Mouse (Mus musculus): ENCODE measurements around the gene Hdac10.
A peak's percentile ranks its signal among the peaks of the same experiment; 100 is the strongest.

The Hdac10 gene

GRCm38 (mm10) chr15:89124312-89124711 lies 4.2 kb downstream of the Hdac10 start:
- no peak for DNase-seq (ENCODE audit: low spot score)

GRCm38 (mm10) chr15:89123595-89123994 lies 4.9 kb downstream of the Hdac10 start:
- no peak for DNase-seq (ENCODE audit: low spot score)

DNA sequence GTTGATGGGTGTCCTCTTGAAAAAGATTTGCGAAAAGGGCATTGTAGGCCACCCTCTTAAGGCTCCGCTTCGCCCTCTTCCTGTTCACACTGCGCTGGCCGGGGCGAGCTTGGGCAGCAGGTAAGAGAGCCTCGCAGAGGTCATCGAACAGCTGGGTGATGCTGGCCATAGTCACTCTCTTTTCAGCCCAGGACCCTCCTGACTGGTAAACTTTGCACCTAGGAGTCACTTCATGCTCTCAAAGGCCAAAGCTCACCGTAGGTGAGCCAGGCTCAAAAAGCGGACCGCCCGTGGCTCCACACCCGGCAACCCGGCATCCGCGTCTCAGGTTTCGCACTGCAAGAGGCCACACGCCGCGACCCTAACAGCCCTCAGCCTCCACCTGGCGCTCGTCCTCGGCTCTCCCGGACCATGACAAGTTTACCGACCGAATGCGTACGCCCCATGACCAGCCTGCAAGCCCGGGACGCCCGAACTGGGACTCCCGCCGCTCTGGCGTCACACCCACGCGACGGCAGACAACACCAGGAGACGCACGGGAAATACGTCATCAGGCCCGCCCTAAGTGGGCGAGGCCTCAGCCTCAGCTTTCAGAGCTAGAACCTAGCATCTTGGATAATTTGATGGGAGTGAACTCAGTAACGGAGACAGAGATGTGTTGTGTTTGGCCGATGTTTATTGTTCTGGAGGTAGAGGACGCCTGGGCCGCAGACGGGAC lies 5.7 kb downstream of the Hdac10 start, which contains the start of gene Tubgcp6:
Gene Tubgcp6 (minus strand): TSS at position 464 of the 718 bp plus-strand sequence.
- peak; percentile 92 for DNase-seq (ENCODE audit: low spot score)

GRCm38 (mm10) chr15:89118007-89118406 lies 10.5 kb downstream of the Hdac10 start:
- DNase-seq (ENCODE audit: low spot score): no peak

- DNase-seq (ENCODE audit: low spot score): peak; percentile 69
Observed at GRCm38 (mm10) chr15:89110147-89110546, 18.4 kb downstream of the Hdac10 start.

DNA sequence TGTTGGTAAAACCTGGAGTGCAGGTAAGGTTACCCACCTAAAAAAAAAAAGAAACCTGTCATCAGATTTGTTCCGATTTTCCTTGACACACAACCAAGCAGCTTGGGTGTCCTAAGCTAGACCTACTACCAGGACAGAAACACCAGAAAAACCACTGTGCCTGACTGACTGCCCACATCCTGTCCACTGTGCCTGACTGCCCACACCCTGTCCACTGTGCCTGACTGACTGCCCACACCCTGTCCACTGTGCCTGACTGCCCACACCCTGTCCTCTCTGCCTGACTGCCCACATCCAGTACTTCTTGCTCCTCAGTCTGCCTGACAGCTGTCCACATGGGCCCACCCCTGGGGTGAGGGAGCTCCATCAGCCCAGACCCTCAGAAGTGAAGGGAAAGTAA lies 21.5 kb downstream of the Hdac10 start:
- DNase-seq (ENCODE audit: low spot score): no peak

DNA sequence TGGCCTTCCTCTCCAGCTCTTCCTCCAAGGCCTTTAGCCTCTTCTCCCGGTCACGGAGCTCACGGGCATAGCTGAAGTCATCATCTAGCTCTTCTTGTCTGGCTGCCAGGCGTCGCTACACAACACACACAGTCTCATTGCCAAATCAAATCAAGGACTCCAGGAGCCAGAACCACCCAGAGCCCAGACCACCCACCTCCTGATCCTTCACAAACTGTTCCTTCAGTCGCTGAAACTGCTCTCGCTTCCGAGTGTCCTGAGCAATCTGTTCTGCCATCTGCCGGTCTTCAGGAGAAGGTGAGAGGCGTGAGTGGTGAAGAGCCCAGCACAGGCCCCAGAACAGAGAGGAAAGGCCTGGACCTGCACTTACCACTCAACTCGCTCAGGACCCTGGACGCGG lies 22.4 kb downstream of the Hdac10 start:
- no peak for DNase-seq (ENCODE audit: low spot score)

DNA sequence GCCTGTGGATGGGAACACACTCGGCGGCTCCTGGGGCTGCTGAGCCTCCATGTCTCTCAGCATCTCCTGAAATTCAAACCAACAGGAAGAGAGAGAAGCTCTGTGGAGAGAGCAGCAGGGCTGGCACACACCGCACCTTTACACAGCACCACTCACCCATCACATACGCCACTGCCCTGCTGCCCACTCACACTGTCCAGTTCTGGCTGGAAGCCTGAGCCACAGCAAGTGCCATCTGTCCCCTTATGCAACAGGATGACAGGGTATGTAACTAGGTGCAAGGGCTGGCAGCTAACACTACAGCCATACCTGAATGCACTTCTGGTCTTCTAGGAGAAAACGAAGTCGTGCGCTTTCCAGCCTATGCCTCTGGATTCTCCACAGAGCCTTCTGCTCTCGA lies 24.1 kb downstream of the Hdac10 start:
- no peak for DNase-seq (ENCODE audit: low spot score)

DNA sequence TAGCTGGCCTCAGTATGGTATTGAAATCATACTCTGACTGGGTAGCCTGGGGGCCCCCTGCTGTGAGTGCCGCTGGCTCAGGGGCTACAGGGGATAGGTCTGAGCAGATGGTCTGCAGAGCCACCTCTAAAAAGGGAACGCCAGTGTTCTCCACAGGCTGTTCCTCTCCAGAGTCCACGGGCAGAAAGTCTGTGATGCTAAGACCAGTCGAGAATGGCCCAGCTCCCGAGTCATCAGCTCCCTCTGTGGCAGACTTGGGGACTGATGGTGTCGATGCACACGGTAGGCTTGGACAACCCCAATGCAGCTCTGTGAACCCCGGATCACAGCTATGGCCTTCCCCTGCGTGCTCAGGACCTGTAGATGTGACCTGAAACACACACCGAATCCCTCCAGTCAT lies 24.6 kb downstream of the Hdac10 start:
- DNase-seq (ENCODE audit: low spot score): no peak

GRCm38 (mm10) chr15:89102646-89103045 lies 25.9 kb downstream of the Hdac10 start:
- no peak for DNase-seq (ENCODE audit: low spot score)

GRCm38 (mm10) chr15:89100823-89101222 lies 27.7 kb downstream of the Hdac10 start:
- DNase-seq (ENCODE audit: low spot score): no peak

DNA sequence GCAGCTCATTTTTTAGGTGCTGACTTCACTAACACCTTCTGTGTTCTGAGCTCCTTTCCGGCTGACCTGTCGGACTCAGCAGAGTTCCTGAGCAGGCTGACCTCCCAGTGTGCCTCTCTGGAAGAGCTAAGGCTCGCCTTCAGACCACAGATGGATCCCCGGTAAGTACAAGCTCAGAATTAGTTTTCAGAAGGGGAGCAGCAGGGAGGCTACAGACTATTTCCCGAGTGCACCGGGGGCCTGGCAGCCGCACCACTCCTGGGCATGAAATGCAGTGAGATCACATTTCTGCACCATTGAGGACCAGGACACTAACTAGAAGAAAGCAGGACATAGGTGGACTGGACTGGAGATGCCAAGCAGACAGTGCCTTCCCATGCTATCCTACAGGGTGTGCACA lies 29.9 kb downstream of the Hdac10 start:
- DNase-seq (ENCODE audit: low spot score): no peak

DNA sequence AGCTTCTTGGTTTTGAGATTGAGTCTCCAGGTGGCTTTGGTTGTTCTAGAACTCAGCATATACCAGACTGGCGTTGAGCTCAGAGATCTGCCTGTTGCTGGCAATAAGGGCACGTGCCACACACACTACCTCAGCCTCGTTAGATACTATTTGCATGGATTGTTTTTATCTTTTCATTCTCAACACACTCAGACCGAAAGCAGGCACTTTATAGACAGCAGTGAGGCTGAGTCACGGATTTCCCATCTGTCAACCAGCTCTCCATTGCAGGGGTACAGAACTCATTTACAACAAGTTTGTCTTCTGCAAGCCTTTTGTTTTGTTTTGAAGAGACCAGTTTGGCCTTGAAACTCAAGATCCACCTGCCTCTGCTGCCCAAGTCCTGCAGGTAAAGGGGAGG lies 31.1 kb downstream of the Hdac10 start:
- DNase-seq (ENCODE audit: low spot score): no peak

GRCm38 (mm10) chr15:89092181-89092580 lies 36.3 kb downstream of the Hdac10 start:
- no peak for DNase-seq (ENCODE audit: low spot score)

DNA sequence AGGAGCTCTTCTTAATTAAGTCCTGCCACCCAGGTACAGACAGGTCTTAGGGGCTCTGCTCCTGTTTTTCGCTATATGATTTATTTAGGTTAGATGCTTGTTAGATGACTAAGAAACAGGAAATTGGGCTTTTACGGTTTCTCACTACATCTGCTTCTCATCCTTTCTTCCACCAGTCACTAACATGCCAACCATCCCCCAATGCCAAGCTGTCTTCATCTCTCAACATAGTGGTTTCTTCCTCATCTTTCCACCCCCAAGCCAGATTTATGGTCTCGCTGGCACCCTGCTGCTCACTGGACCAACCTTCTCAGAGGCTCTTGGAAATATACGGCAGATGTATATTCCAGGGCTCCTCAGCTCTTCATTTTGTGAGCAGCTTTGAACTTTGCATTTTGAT lies 37.8 kb downstream of the Hdac10 start:
- DNase-seq (ENCODE audit: low spot score): no peak

- DNase-seq (ENCODE audit: low spot score): peak; percentile 21
Observed at GRCm38 (mm10) chr15:89089248-89090051, 39.0 kb downstream of the Hdac10 start.

DNA sequence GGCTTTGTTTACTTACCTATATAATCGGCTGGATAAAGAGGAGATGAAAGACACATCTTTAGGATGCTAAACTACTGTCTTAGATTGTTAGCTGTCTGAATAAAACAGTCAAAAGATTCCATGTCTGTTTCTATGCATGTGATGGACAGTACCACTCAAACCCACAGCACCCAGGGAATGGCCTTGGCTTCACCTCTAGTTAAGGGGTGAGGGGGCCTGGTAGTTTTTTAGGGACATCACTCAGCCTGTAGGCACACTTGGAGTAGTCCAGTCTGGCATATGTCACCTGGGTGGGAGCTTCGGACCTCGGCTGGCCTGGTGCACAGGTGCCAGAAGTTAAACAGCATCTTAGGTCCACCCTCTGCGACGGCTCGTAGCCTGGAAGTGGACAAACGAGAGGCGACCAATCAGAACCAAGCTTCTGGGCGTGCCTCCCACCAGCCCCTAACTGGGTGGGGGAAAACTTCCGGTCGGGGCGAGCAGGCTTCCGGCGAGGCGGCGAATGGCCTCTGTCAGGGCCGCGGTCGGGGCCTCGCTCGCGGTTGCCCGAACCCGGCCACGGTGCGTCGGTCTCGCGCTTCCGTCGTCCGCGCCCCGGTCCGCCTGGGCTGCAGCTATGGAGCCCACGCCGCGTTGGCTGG lies 39.8 kb downstream of the Hdac10 start, which contains the start of gene Selenoo:
Gene Selenoo (plus strand): TSS at position 478 of the 641 bp plus-strand sequence.
- DNase-seq (ENCODE audit: low spot score): peak; percentile 92

DNA sequence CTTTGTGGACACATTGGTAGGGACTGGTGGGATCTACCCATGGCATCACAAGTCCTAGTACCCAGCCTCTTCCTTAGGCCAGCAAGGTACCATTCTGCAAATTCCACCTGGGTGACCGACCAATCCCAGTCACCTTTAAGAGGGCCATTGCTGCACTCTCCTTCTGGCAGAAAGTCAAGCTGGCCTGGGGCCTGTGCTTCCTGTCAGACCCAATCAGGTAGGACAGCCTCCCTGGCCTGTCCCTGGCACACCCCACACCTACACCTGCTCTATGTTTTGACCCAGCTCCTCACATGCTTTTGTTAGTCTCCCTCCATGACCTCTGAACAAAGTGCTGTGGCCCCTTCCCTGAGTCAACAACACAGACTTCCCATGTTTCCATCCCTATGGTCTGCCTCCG lies 43.7 kb downstream of the Hdac10 start:
- DNase-seq (ENCODE audit: low spot score): no peak

- DNase-seq (ENCODE audit: low spot score): no peak
Observed at GRCm38 (mm10) chr15:89083906-89084305, 44.6 kb downstream of the Hdac10 start.

DNA sequence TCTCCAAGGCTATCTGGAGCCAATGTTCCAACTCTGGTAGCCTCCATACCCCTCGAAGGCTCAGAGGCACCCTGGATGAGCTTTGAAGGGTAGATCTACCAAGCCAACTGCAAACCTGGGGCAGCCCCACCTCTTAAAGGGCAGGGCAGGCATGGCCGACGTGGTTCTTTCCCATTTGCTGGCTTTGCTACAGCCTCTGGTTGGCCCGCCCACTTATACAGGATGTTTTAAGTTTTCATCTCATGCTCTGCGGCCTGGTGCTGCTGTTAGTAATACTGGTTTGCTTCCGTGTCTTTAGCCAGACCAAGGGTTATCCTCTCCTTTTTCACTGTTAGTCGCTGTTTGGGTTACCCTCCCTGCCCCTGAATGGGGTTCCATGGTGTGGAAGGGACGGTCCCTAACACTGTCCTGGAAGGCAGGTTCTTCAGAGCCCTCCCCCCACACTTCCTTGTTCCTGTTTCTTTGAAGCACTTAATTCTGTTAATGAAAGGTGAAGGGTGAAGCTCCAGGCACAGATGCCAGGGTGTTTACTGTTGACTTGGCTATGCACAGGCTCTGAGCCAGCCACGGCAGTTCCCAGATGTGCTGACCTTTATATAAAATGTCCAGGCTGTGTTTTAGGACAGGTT lies 50.2 kb downstream of the Hdac10 start:
- DNase-seq (ENCODE audit: low spot score): peak; percentile 91

GRCm38 (mm10) chr15:89076156-89076731 lies 52.3 kb downstream of the Hdac10 start:
- peak; percentile 54 for DNase-seq (ENCODE audit: low spot score)

Data from adipocyte (in vitro differentiated cells).